Mouse (Mus musculus): ENCODE results near the gene Zkscan14.

GRCm38 (mm10) chr5:145190373-145190772 lies 11.3 kb downstream of the Zkscan14 start:
- TF ChIP-seq POLR2A (IDR thresholded peaks at IDR 0.05; ENCODE audit: borderline replicate concordance, low read depth, low read length) (no peak), CTCF (IDR thresholded peaks at IDR 0.05; ENCODE audit: low read depth, low read length) (no peak)

Data from bone marrow macrophage, adult 2 months (primary cell).